Mouse (Mus musculus) liver, postnatal 0 days (tissue): ENCODE data around the gene Rpl27. TPM values are rescaled to one million over a fixed set of nuclear protein-coding genes. Genes with fewer than 3 reads are reported as not detected.

Source experiments
- ATAC-seq: fragments of 200-750 bp; cut with Nextera tagmentation; 2 replicates; pipeline ENCODE4 v1.8.0; 2017; ENCODE audit warnings: mild to moderate bottlenecking, moderate library complexity
- DNase-seq: peaks from one replicate; pipeline ENCODE4 v3.0.0-alpha.2; 2016
- H3K27ac ChIP-seq: fragments of 300-500 bp; sonication (generic); 2 replicates; pipeline ENCODE4 v1.5.1; 2014; ENCODE audit warnings: antibody characterized with exemption, moderate library complexity, mild to moderate bottlenecking, low read depth
- H3K27me3 ChIP-seq: fragments of 300-500 bp; sonication (generic); 2 replicates; pipeline ENCODE4 v1.6.1; 2014; ENCODE audit warnings: low read length, control low read depth, mixed read lengths; ENCODE audit not compliant: insufficient read depth
- H3K36me3 ChIP-seq: fragments of 300-500 bp; sonication (generic); replicated peaks from 2 replicates; pipeline ENCODE4 v1.6.1; 2014; ENCODE audit warnings: mild to moderate bottlenecking, control low read depth, low read length, moderate library complexity, mixed read lengths; ENCODE audit not compliant: insufficient read depth
- H3K4me1 ChIP-seq: fragments of 300-500 bp; sonication (generic); 2 replicates; pipeline ENCODE4 v1.6.1; 2014; ENCODE audit warnings: antibody characterized with exemption, mild to moderate bottlenecking, control low read depth; ENCODE audit not compliant: insufficient read depth
- H3K4me2 ChIP-seq: fragments of 300-500 bp; sonication (generic); 2 replicates; pipeline ENCODE4 v1.6.1; 2014; ENCODE audit warnings: low read depth, mild to moderate bottlenecking, low read length, moderate library complexity, mixed read lengths
- H3K4me3 ChIP-seq: fragments of 300-500 bp; sonication (generic); 2 replicates; pipeline ENCODE4 v1.5.1; 2014; ENCODE audit warnings: low read depth, low read length
- H3K9ac ChIP-seq: fragments of 300-500 bp; sonication (generic); replicated peaks from 2 replicates; pipeline ENCODE4 v1.6.1; 2014; ENCODE audit warnings: mild to moderate bottlenecking, moderate library complexity
- H3K9me3 ChIP-seq: fragments of 300-500 bp; sonication (generic); 2 replicates; pipeline ENCODE4 v1.6.1; 2016; ENCODE audit warnings: mild to moderate bottlenecking, control low read depth, low read length, mixed read lengths
- CTCF ChIP-seq: sonication (generic); IDR thresholded peaks from 2 replicates; pipeline ENCODE4 v1.5.1; 2016; ENCODE audit warnings: antibody characterized with exemption, low read depth
- EP300 ChIP-seq: IDR thresholded peaks from 2 replicates; pipeline ENCODE4 v1.6.1; 2016; ENCODE audit warnings: antibody characterized with exemption, low read depth, mild to moderate bottlenecking
- WGBS: fragments of 180-500 bp; shearing (Covaris S2); extraction: QIAGEN DNeasy Blood & Tissue Kit; methylation state at CpG from one replicate; pipeline ENCODE4 v1.1.7; 2014; ENCODE audit not compliant: insufficient replicate concordance; 5-methylcytosine and 5-hydroxymethylcytosine counted together
- polyA plus RNA-seq: library from polyadenylated mRNA; unstranded; fragments of >200 nt; fragmentation: Nextera tagmentation; extraction: Ambion mirVana; gene quantifications from 2 replicates; pipeline ENCODE4 v1.2.1, GENCODE M21; 2015

Rpl27 gene
- polyA plus RNA-seq, 1 experiment from 2014 or later, result 213 TPM

DNA sequence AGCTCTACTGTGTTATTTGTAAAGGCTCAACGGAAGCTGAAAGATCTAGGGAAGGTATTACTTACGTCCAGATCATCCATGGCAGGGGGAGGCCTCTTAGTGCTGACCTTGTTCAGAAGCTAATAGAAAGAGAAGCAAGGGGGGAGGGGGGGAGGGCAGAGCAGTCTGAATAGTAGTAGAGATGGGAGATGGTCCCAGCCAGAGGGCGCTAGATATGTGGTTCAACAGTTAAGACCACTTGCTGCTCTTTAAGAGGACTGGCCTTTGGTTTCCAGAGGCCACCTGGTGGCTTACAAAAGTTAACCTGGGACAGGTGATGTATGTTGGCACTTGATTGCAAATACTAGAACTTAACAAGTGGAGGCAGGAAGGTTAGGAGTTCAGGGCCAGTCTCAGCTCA, 22.5 kb upstream of the Rpl27 start:
- WGBS, result 48% methylated on average over 3 of the region's 3 CpGs
- TF ChIP-seq CTCF, result peak; percentile 34; the same call in 1 of the 2 replicates
- TF ChIP-seq EP300, result no peak
- H3K9ac ChIP-seq, result no peak overlapping the region
- no peak overlapping the region for H3K4me3 ChIP-seq
- no peak overlapping the region for H3K27ac ChIP-seq
- no peak for DNase-seq
- H3K36me3 ChIP-seq, result no peaks in the 10 kb centered on the region
- no peaks in the 10 kb centered on the region for H3K27me3 ChIP-seq
- H3K9me3 ChIP-seq, result no peaks in the 10 kb centered on the region
- no peak overlapping the region for H3K4me2 ChIP-seq
- no peak for ATAC-seq
- H3K4me1 ChIP-seq, result peaks cover 17% of the 10 kb centered on the region

GRCm38 (mm10) chr11:101420148-101420547, 21.9 kb upstream of the Rpl27 start:
- WGBS, result 70% methylated on average over 5 of the region's 5 CpGs
- no peak for ATAC-seq

DNA sequence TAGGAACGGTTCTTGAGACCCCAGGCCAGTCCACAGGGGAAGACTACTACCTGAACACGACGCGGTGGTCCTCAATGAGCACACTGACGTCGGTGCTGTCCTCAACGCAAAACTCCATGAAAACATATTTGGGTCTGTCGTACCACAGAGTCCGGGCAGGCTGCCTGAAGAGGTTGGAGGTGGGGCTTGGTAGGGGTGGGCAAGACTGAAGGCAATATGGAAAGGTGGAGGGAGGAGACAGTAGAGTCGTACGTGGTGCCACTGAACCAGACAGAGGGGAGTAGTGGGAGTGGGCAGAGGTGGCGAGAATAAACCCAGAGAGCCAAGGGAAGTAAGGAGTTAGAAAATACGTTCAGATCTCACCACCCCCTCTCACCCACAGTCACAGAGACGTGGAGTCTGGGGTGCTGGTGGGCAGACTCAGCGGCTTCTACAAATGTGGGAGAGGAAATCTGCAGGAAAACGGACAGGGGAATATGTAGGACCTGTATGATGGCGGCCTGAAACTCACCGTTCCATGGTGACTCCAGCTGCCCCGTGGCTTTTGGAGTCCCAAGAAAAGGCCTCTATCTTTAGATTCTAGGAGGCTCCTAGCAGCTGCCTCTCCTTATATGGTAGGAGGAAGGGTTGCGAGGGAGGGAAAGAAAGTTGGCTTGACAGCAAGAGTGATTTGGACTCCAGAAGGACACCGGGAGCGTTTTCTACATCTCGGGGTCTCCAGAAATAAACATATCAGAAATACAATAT, 17.8 kb upstream of the Rpl27 start, which contains the start of gene Gm27029:
Gene Gm27029 (minus strand): TSS at position 692 of the 747 bp plus-strand sequence.
- peak; percentile 25 for DNase-seq
- 8% methylated on average over 23 of the region's 23 CpGs for WGBS
- peak within 1 kb of the TSS; percentile 80 for H3K4me3 ChIP-seq
- TF ChIP-seq EP300 (no peak), CTCF (no peak)
- 0 out of 2 replicates have a peak, but pooled peaks cover 1% of the 10 kb centered on the region for H3K36me3 ChIP-seq
- peaks cover 23% of the 10 kb centered on the region for H3K4me1 ChIP-seq
- peak within 1 kb of the TSS; percentile 75 for H3K27ac ChIP-seq
- ATAC-seq, result peak; percentile 11; the same call in 1 of the 2 replicates
- H3K4me2 ChIP-seq, result peak within 1 kb of the TSS; percentile 93
- H3K9ac ChIP-seq, result peak within 1 kb of the TSS; percentile 80
- no peaks in the 10 kb centered on the region for H3K9me3 ChIP-seq
- no peaks in the 10 kb centered on the region for H3K27me3 ChIP-seq

More at GRCm38 (mm10) chr11:101420148-101420547, 21.9 kb upstream of the Rpl27 start:
- Histone ChIP-seq H3K27ac (no peak overlapping the region), H3K4me3 (no peak overlapping the region), H3K9ac (no peak overlapping the region), H3K4me1 (peaks cover 17% of the 10 kb centered on the region), H3K27me3 (no peaks in the 10 kb centered on the region), H3K36me3 (no peaks in the 10 kb centered on the region), H3K4me2 (no peak overlapping the region), H3K9me3 (no peaks in the 10 kb centered on the region)
- no peak for DNase-seq
- no peak for TF ChIP-seq EP300
- TF ChIP-seq CTCF, result no peak

DNA sequence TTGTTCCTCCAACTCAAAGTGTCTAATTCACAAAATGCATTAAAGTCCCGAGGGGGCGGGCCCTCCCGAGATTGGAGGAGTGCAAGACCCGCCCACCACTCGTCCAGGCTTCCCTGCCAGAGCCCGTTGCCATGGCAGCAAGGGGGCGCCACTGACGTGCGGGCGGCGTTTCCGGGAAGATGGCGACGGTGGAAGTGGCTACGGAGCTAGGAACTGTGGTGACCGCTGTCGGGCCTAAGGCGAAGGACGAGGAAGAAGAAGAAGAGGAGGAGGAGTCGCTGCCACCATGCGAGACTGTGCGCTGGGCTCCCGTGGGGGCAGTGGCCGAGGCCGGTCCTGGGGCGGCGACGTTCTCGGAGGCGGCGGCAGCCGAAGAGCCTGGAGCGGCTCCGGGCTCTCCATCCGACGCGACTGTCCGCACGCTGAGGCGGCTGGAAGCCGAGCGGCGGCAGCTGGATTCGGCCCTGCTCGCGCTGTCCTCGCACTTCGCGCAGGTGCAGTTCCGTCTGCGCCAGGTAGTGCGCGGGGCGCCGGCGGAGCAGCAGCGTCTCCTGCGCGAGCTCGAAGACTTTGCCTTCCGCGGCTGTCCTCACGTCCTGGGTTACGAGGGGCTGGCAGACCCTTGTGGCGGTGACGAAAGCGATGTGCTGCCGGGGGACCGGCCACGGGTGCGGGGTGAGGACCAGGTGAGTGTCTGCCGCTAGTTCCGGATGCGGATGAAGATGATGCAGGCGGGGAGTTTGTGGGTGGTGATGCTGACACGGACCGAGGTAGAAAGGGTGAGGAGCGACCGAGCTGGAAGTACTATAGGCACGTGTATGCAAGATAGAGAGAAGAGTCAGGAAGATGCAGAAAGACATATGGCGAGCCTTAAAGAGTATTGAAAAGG, 16.9 kb upstream of the Rpl27 start, which contains the start of the genes Rundc1 and Ptges3l:
Gene Rundc1 (plus strand): TSS at position 161 of the 889 bp plus-strand sequence.
Gene Ptges3l (minus strand): TSS at position 409 of the 889 bp plus-strand sequence.
- TF ChIP-seq CTCF (peak; percentile 69), EP300 (no peak)
- ATAC-seq (peak; percentile 94), DNase-seq (peak; percentile 99)
- Histone ChIP-seq H3K9me3 (no peaks in the 10 kb centered on the region), H3K4me2 (peak within 1 kb of the TSS; percentile 93), H3K27ac (peak within 1 kb of the TSS; percentile 75), H3K4me3 (peak within 1 kb of the TSS; percentile 80), H3K36me3 (peaks cover 8% of the 10 kb centered on the region; the same call in 1 of the 2 replicates), H3K9ac (peak within 1 kb of the TSS; percentile 80), H3K4me1 (peaks cover 23% of the 10 kb centered on the region), H3K27me3 (no peaks in the 10 kb centered on the region)
- WGBS, result under 1% methylated on average over 71 of the region's 81 CpGs

GRCm38 (mm10) chr11:101426165-101426564, 15.9 kb upstream of the Rpl27 start:
- no peaks in the 10 kb centered on the region for H3K27me3 ChIP-seq
- 0 out of 2 replicates have a peak overlapping the region, but pooled peaks have one; percentile 80 for H3K9ac ChIP-seq
- no peaks in the 10 kb centered on the region for H3K9me3 ChIP-seq
- H3K27ac ChIP-seq, result no peak overlapping the region
- no peak for DNase-seq
- WGBS, result 54% methylated on average over 8 of the region's 8 CpGs
- TF ChIP-seq CTCF (no peak), EP300 (no peak)
- peak overlapping the region; percentile 93 for H3K4me2 ChIP-seq
- H3K36me3 ChIP-seq, result peaks cover 15% of the 10 kb centered on the region
- H3K4me3 ChIP-seq, result peak overlapping the region; percentile 80
- peaks cover 23% of the 10 kb centered on the region for H3K4me1 ChIP-seq
- no peak for ATAC-seq
